Comparison of ENCODE assay signal across 13 mouse cellular contexts in the genomic region with DNA sequence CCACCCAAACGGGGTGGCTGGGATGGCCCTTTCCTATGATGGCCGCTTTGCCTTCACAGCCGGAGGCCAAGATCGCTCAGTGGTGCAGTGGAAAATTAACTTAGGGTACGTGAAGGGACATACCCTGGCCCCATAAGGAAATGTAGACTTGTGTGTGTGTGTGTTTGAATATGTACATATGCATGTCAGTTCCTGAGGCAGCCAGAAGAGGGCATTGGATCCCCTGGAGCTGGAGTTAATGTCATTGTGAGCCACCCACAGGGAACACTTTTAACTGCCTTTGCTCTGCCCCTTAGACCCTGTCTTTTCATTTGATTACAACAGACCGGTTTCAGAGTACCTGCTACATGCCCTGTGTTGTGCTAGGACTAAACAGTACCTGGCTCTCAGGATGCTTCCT. TPM values are rescaled to one million over a fixed set of nuclear protein-coding genes. Genes with fewer than 3 reads are reported as not detected.
A peak's percentile ranks its signal among the peaks of the same experiment; 100 is the strongest.
DNase-seq lines count a peak whose midpoint lies in the region; ATAC-seq and TF ChIP-seq lines count a peak whose summit lies in the region.
"Had no signal": no experiment of that assay in that cellular context is flagged by ENCODE, and none has a peak within 500 bp of the region (broad histone marks: within the 10 kb centered on the region; RNA-seq: fewer than 3 reads in every experiment).

No protein-coding gene starts in this region.

- H3K36me3 ChIP-seq in kidney, embryonic 14.5 days (ENCODE audit: control insufficient read depth, insufficient read depth, low read length), result no peaks in the 10 kb centered on the region
- H3K36me3 ChIP-seq in CH12.LX (replicated peaks in 1 of 2; ENCODE audit: control insufficient read depth in 1 of 2, insufficient read depth in 1 of 2, low read length in 1 of 2), result no peaks in the 10 kb centered on the region
- no peaks in the 10 kb centered on the region for H3K36me3 ChIP-seq in neural tube, embryonic 15.5 days
- H3K36me3 ChIP-seq in midbrain, embryonic 13.5 days, result no peaks in the 10 kb centered on the region
- H3K36me3 ChIP-seq: embryonic facial prominence, embryonic 10.5 days; forebrain, embryonic 15.5 days; stomach, embryonic 15.5 days had no signal

- dilution Hi-C loops in CH12.LX (cut with MboI; ENCODE audit: extremely low pct_ligation_motif_present, extremely low pct_unique_long_range_greater_than_20kb, low sequenced_read_pairs), result no loop called here

- peak; percentile 57 to 58 for TF ChIP-seq CTCF in CH12.LX (conservative IDR thresholded peaks at IDR 0.05 in 1 of 2, IDR thresholded peaks at IDR 0.05 in 1 of 2; ENCODE audit: low read depth in 2 of 2, low read length in 2 of 2)

- no peak for TF ChIP-seq EP300 in CH12.LX (IDR thresholded peaks at IDR 0.05; ENCODE audit: low read length)

- H3K4me2 ChIP-seq in kidney, embryonic 14.5 days (replicated peaks; ENCODE audit: low read depth, low read length), result no peak overlapping the region
- H3K4me2 ChIP-seq in CH12.LX (ENCODE audit: insufficient read depth, low read depth, poor library complexity, severe bottlenecking), result no peak overlapping the region
- no peak overlapping the region for H3K4me2 ChIP-seq in neural tube, embryonic 15.5 days
- no peak overlapping the region for H3K4me2 ChIP-seq in midbrain, embryonic 13.5 days (replicated peaks)
- H3K4me2 ChIP-seq: forebrain, embryonic 15.5 days; stomach, embryonic 15.5 days had no signal

- no peak for ATAC-seq in kidney, embryonic 14.5 days (ENCODE audit: low FRiP score, low TSS enrichment)
- ATAC-seq in neural tube, embryonic 15.5 days (ENCODE audit: low FRiP score), result no peak
- ATAC-seq in midbrain, embryonic 13.5 days, result no peak
- ATAC-seq: forebrain, embryonic 15.5 days had no signal

- no peaks in the 10 kb centered on the region for H3K27me3 ChIP-seq in kidney, embryonic 14.5 days (ENCODE audit: control insufficient read depth, insufficient read depth, low read length)
- H3K27me3 ChIP-seq in CH12.LX (replicated peaks), result no peaks in the 10 kb centered on the region
- no peaks in the 10 kb centered on the region; the same call in 1 of the 2 replicates for H3K27me3 ChIP-seq in neural tube, embryonic 15.5 days (replicated peaks)
- no peaks in the 10 kb centered on the region for H3K27me3 ChIP-seq in midbrain, embryonic 13.5 days
- H3K27me3 ChIP-seq: forebrain, embryonic 15.5 days; stomach, embryonic 15.5 days had no signal

- H3K4me3 ChIP-seq in kidney, embryonic 14.5 days (ENCODE audit: low read length), result no peak overlapping the region
- no peak overlapping the region for H3K4me3 ChIP-seq in CH12.LX (replicated peaks in 1 of 3; ENCODE audit: low read depth in 2 of 3, low read length in 2 of 3, poor library complexity in 1 of 3)
- H3K4me3 ChIP-seq in neural tube, embryonic 15.5 days (replicated peaks), result no peak overlapping the region
- no peak overlapping the region for H3K4me3 ChIP-seq in midbrain, embryonic 13.5 days (replicated peaks)
- H3K4me3 ChIP-seq: embryonic facial prominence, embryonic 10.5 days; forebrain, embryonic 15.5 days; megakaryocyte, embryonic 14.5 days; stomach, embryonic 15.5 days had no signal

- TF ChIP-seq POLR2A in CH12.LX (IDR thresholded peaks at IDR 0.05; ENCODE audit: low read depth, low read length), result no peak

- H3K9ac ChIP-seq in kidney, embryonic 14.5 days (ENCODE audit: low read depth, low read length), result no peak overlapping the region; the same call in 1 of the 2 replicates
- H3K9ac ChIP-seq in CH12.LX (ENCODE audit: insufficient read depth, low read depth), result no peak overlapping the region
- H3K9ac ChIP-seq in neural tube, embryonic 15.5 days (replicated peaks), result no peak overlapping the region
- H3K9ac ChIP-seq in midbrain, embryonic 13.5 days (replicated peaks), result no peak overlapping the region
- H3K9ac ChIP-seq: forebrain, embryonic 15.5 days; stomach, embryonic 15.5 days had no signal

- no peaks in the 10 kb centered on the region for H3K9me3 ChIP-seq in kidney, embryonic 14.5 days (ENCODE audit: control insufficient read depth, low read length)
- no peaks in the 10 kb centered on the region for H3K9me3 ChIP-seq in CH12.LX (replicated peaks; ENCODE audit: low read length)
- H3K9me3 ChIP-seq in neural tube, embryonic 15.5 days (replicated peaks), result no peaks in the 10 kb centered on the region
- H3K9me3 ChIP-seq in midbrain, embryonic 13.5 days, result no peaks in the 10 kb centered on the region
- H3K9me3 ChIP-seq: embryonic facial prominence, embryonic 10.5 days; forebrain, embryonic 15.5 days; stomach, embryonic 15.5 days had no signal

- peak; percentile 41 for TF ChIP-seq RAD21 in CH12.LX (IDR thresholded peaks at IDR 0.05; ENCODE audit: low read depth, low read length)

- H3K27ac ChIP-seq in kidney, embryonic 14.5 days (ENCODE audit: low read depth, low read length), result no peak overlapping the region
- H3K27ac ChIP-seq in CH12.LX (ENCODE audit: insufficient read depth, low read depth), result no peak overlapping the region
- no peak overlapping the region for H3K27ac ChIP-seq in neural tube, embryonic 15.5 days (replicated peaks)
- no peak overlapping the region for H3K27ac ChIP-seq in midbrain, embryonic 13.5 days
- H3K27ac ChIP-seq: embryonic facial prominence, embryonic 10.5 days; forebrain, embryonic 15.5 days; stomach, embryonic 15.5 days had no signal

- peaks cover 17% of the 10 kb centered on the region for H3K4me1 ChIP-seq in kidney, embryonic 14.5 days (ENCODE audit: control insufficient read depth, insufficient read depth, low read length)
- no peaks in the 10 kb centered on the region for H3K4me1 ChIP-seq in CH12.LX (ENCODE audit: control insufficient read depth in 1 of 2, insufficient read depth in 2 of 2)
- peaks cover 35% of the 10 kb centered on the region for H3K4me1 ChIP-seq in neural tube, embryonic 15.5 days
- H3K4me1 ChIP-seq in midbrain, embryonic 13.5 days (replicated peaks), result peaks cover 30% of the 10 kb centered on the region

- in situ Hi-C loops in CH12.LX (cut with MboI; ENCODE audit: low pct_ligation_motif_present, low pct_unique_long_range_greater_than_20kb, low sequenced_read_pairs), result no loop called here

- DNase-seq in kidney, adult 9 months, result peak; percentile 59
- DNase-seq in 416B (ENCODE audit: low read depth), result peak; percentile 51
- peak; percentile 40 for DNase-seq in CH12.LX (ENCODE audit: extremely low read depth)
- peak; percentile 34 to 63 for DNase-seq in kidney, postnatal 36 days
- DNase-seq: heart, adult 11 months had no signal

- H3K79me2 ChIP-seq in CH12.LX (replicated peaks; ENCODE audit: control insufficient read depth, extremely low read depth, insufficient read depth, poor library complexity, severe bottlenecking), result no peaks in the 10 kb centered on the region

- 93% methylated on average over 6 of the region's 6 CpGs for WGBS in kidney, embryonic 14.5 days
- WGBS in neural tube, embryonic 15.5 days, result 89% methylated on average over 6 of the region's 6 CpGs
- WGBS in midbrain, embryonic 13.5 days, result 90% methylated on average over 6 of the region's 6 CpGs

TF ChIP-seq in CH12.LX, 34 proteins besides CTCF, POLR2A, EP300 and RAD21:
- no peak for TF ChIP-seq RCOR1 (conservative IDR thresholded peaks at IDR 0.05; ENCODE audit: low read depth, low read length)
- TF ChIP-seq PAX5 (IDR thresholded peaks at IDR 0.05; ENCODE audit: low read length), result no peak
- TF ChIP-seq SMC3 (IDR thresholded peaks at IDR 0.05; ENCODE audit: low read depth, low read length), result peak; percentile 28
- no peak for TF ChIP-seq MYC (IDR thresholded peaks at IDR 0.05; ENCODE audit: low read depth, low read length)
- TF ChIP-seq TBP (conservative IDR thresholded peaks at IDR 0.05; ENCODE audit: low read depth, low read length), result no peak

RNA-seq across cellular contexts. Expression of a gene that starts 45.1 kb away (rescaled TPM):
- polyA plus RNA-seq in kidney, embryonic 14.5 days (2014; fragmentation: Nextera tagmentation; extraction: Ambion mirVana), result 39.4 and 43.2 TPM in 2 replicates
- total RNA-seq in CH12.LX (2012; rRNA removed) (3.6 and 4.3 TPM in 2 replicates), CH12.LX (2014; rRNA removed) (1.9 and 2.3 TPM in 2 replicates)
- 6.3 and 7.2 TPM in 2 replicates for polyA plus RNA-seq in CH12.LX (2012; ENCODE audit: insufficient read length, low read depth)
- 30.2 and 31.0 TPM in 2 replicates for polyA plus RNA-seq in neural tube, embryonic 15.5 days (2015; fragmentation: Nextera tagmentation; extraction: Ambion mirVana)
- 47.8 and 53.0 TPM in 2 replicates for polyA plus RNA-seq in midbrain, embryonic 13.5 days (2015; fragmentation: Nextera tagmentation; extraction: Ambion mirVana)

RNA-seq across cellular contexts. Expression of a gene that starts 46.6 kb away (rescaled TPM):
- polyA plus RNA-seq in kidney, embryonic 14.5 days (2014; fragmentation: Nextera tagmentation; extraction: Ambion mirVana), result 2.2 and 2.7 TPM in 2 replicates
- total RNA-seq in CH12.LX (2012; rRNA removed), result 0.13 and 0.21 TPM in 2 replicates
- 0.21 TPM in 1 of 2 replicates, not detected in the other for total RNA-seq in CH12.LX (2014; rRNA removed)
- 0.34 and 0.55 TPM in 2 replicates for polyA plus RNA-seq in CH12.LX (2012; ENCODE audit: insufficient read length, low read depth)
- 1.1 and 1.2 TPM in 2 replicates for polyA plus RNA-seq in neural tube, embryonic 15.5 days (2015; fragmentation: Nextera tagmentation; extraction: Ambion mirVana)
- 0.93 and 1.2 TPM in 2 replicates for polyA plus RNA-seq in midbrain, embryonic 13.5 days (2015; fragmentation: Nextera tagmentation; extraction: Ambion mirVana)
- total RNA-seq: hematopoietic stem cell, adult 5-6 weeks had no signal
